Mouse (Mus musculus): ENCODE measurements around the gene 4930579F01Rik. TPM values are rescaled to one million over a fixed set of nuclear protein-coding genes. Genes with fewer than 3 reads are reported as not detected.

The 4930579F01Rik gene
- polyA plus RNA-seq, 1 experiment from 2014 or later, result not detected

DNA sequence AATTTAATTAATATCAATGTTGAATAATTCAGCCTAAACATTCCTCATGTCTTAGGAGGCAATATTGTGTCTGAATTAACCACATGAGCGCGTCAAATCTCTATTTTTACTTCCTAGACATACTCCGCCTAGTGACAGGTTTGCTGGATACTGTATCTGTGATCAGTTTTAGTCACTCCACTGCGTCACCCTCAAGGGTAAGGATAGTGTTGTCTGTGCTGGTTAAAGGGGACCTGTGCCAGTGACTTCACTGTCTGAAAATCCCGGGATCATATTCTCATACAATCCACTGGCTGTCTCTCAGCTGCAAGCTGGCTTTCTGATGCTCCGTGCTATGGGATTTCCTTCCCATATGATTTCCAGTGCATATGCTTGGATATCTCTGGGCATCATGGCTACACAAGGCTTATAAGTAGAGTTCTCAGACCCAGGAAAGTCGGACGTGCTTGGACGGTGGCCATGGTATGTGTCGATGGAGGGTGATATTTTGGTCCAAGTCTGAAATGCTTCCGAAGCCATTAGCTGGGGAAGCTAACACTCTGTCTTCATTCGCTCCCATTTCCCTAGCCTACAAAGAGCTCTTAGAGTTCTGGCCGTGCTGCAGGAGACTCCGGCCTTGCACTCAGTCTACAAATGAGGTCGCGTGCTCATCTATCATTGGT, 74.0 kb downstream of the 4930579F01Rik start:
- no peak for ATAC-seq (ENCODE audit: low FRiP score, low read depth)

DNA sequence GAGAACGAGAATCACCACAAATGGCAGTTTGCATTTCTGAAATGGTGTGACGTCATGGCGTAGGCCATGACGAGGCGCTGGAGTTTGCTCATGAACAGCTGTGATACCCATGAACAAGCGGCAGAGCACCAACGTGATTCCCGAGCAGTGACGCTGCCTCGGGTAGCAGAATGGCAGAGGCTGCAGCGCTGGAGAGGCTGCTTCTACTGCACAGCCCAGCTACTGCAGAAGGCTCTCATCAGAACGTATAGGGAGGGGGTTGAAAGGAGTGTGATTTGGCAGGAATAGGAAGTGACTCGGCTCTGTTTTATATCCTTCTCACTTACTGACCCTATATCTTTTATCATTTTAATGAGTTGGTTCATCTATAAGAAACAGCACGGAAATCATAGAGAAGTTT, 74.8 kb downstream of the 4930579F01Rik start:
- Histone ChIP-seq H3K27me3 (replicated peaks) (no peaks in the 10 kb centered on the region), H3K4me1 (no peaks in the 10 kb centered on the region), H3K27ac (no peak overlapping the region), H3K36me3 (no peaks in the 10 kb centered on the region), H3K4me2 (replicated peaks) (no peak overlapping the region), H3K9me3 (no peaks in the 10 kb centered on the region), H3K9ac (no peak overlapping the region), H3K4me3 (no peak overlapping the region)
- WGBS, result 81% methylated on average over 14 of the region's 14 CpGs
- no peak for ATAC-seq (ENCODE audit: low FRiP score, low read depth)

More for the DNA sequence above, 74.0 kb downstream of the 4930579F01Rik start:
- Histone ChIP-seq H3K36me3 (no peaks in the 10 kb centered on the region), H3K9me3 (no peaks in the 10 kb centered on the region), H3K27me3 (replicated peaks) (no peaks in the 10 kb centered on the region), H3K9ac (no peak overlapping the region), H3K27ac (no peak overlapping the region), H3K4me1 (no peaks in the 10 kb centered on the region), H3K4me3 (no peak overlapping the region), H3K4me2 (replicated peaks) (no peak overlapping the region)
- WGBS, result 92% methylated on average over 16 of the region's 16 CpGs

DNA sequence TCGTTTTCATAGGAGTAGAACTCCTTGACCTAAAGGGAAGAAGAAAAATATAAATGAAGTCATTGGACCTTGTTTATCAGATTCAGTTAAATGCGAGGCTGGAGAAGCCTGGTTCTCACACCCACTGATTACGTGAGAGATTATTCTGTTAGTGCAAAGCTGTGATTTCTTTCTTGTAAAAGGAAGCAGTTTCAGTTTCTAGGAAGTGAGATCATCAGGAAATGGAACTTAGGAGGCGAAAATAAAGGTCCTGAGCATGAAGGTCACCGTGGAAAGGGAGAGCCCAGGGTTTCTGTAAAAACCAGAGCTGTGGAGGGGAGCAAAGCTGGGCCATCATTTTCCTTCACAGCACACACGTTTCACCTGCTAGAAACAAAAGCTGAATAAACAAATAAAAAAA, 75.2 kb downstream of the 4930579F01Rik start:
- no peaks in the 10 kb centered on the region for H3K27me3 ChIP-seq (replicated peaks)
- no peak overlapping the region for H3K4me3 ChIP-seq
- WGBS, result 78% methylated on average over 6 of the region's 6 CpGs
- no peaks in the 10 kb centered on the region for H3K9me3 ChIP-seq
- no peak overlapping the region for H3K9ac ChIP-seq
- no peak overlapping the region for H3K27ac ChIP-seq
- H3K4me1 ChIP-seq, result no peaks in the 10 kb centered on the region
- no peak for ATAC-seq (ENCODE audit: low FRiP score, low read depth)
- no peak overlapping the region for H3K4me2 ChIP-seq (replicated peaks)
- no peaks in the 10 kb centered on the region for H3K36me3 ChIP-seq

DNA sequence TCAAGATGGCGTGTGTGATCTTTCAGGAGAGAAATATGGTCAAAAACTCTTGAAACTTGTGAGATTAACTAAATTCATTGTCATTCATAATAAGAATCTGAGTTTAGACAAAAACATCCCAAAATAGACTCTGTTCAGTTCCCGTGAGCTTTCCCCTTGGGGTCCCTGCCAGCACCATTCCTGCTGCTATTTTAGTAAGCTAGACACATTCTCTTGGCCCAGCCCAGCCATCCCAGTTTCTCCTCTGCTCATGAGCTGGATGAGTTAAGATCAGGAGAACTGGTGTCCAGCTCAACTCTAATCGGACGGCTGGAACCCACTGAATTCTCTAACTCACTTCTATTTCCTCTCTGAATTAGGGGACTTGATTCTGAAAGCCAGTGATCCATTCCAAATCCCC, 76.8 kb downstream of the 4930579F01Rik start:
- Histone ChIP-seq H3K9me3 (no peaks in the 10 kb centered on the region), H3K36me3 (no peaks in the 10 kb centered on the region), H3K27ac (no peak overlapping the region), H3K4me1 (no peaks in the 10 kb centered on the region), H3K27me3 (replicated peaks) (no peaks in the 10 kb centered on the region), H3K9ac (no peak overlapping the region), H3K4me3 (no peak overlapping the region), H3K4me2 (replicated peaks) (no peak overlapping the region)
- WGBS, result 93% methylated on average over 4 of the region's 4 CpGs
- no peak for ATAC-seq (ENCODE audit: low FRiP score, low read depth)

DNA sequence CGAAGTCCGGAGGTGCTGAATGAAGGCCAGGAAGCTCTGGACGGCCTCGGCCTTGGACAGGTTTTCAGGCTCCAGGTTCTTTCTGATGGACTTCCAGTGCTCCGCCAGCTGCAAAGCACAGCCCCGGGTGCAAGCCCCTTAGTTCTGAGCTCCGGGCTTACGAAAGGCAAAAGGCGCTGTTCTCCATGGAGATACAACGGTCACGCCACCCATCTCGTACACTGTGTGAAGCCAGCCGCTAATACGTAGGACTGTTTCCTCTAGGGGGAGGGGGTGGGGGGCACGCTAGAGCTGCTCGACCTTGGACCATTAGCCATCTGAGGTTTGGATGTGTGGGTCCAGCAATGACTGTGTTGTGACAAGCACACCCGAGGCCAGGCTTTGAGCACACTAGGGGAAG, 79.5 kb downstream of the 4930579F01Rik start:
- Histone ChIP-seq H3K9ac (no peak overlapping the region), H3K27ac (no peak overlapping the region), H3K36me3 (no peaks in the 10 kb centered on the region), H3K4me3 (no peak overlapping the region), H3K9me3 (no peaks in the 10 kb centered on the region), H3K27me3 (replicated peaks) (no peaks in the 10 kb centered on the region), H3K4me2 (replicated peaks) (no peak overlapping the region), H3K4me1 (no peaks in the 10 kb centered on the region)
- WGBS, result 90% methylated on average over 17 of the region's 17 CpGs
- ATAC-seq (ENCODE audit: low FRiP score, low read depth), result no peak

Other genes with a start within 250 kb of the 4930579F01Rik start
- gene Dapp1, start 212.3 kb downstream of the 4930579F01Rik start, polyA plus RNA-seq (2016; fragmentation: Nextera tagmentation; extraction: Ambion mirVana), result 1.6 and 2.2 TPM in 2 replicates
- gene 1110002E22Rik, start 128.8 kb downstream of the 4930579F01Rik start, polyA plus RNA-seq (2016; fragmentation: Nextera tagmentation; extraction: Ambion mirVana), result 0.19 TPM in 2 replicates
- not detected in 2 replicates for gene Gm5105, start 126.4 kb downstream of the 4930579F01Rik start, polyA plus RNA-seq (2016; fragmentation: Nextera tagmentation; extraction: Ambion mirVana)
- gene Trmt10a, start 50.4 kb downstream of the 4930579F01Rik start, polyA plus RNA-seq (2016; fragmentation: Nextera tagmentation; extraction: Ambion mirVana), result 9.8 and 11.9 TPM in 2 replicates
- 10.2 and 10.9 TPM in 2 replicates for gene Mttp, start 48.9 kb downstream of the 4930579F01Rik start, polyA plus RNA-seq (2016; fragmentation: Nextera tagmentation; extraction: Ambion mirVana)
- gene Adh7, start 23.9 kb upstream of the 4930579F01Rik start, polyA plus RNA-seq (2016; fragmentation: Nextera tagmentation; extraction: Ambion mirVana), result not detected in 2 replicates
- 2.7 and 4.6 TPM in 2 replicates for gene Adh1, start 67.2 kb upstream of the 4930579F01Rik start, polyA plus RNA-seq (2016; fragmentation: Nextera tagmentation; extraction: Ambion mirVana)
- not detected in 2 replicates for gene Adh6a, start 119.5 kb upstream of the 4930579F01Rik start, polyA plus RNA-seq (2016; fragmentation: Nextera tagmentation; extraction: Ambion mirVana)
- gene Adh6b, start 147.9 kb upstream of the 4930579F01Rik start, polyA plus RNA-seq (2016; fragmentation: Nextera tagmentation; extraction: Ambion mirVana), result 0.49 and 0.72 TPM in 2 replicates
- gene Adh4, start 221.6 kb upstream of the 4930579F01Rik start, polyA plus RNA-seq (2016; fragmentation: Nextera tagmentation; extraction: Ambion mirVana), result not detected in 2 replicates
- 225 and 231 TPM in 2 replicates for gene Adh5, start 249.3 kb upstream of the 4930579F01Rik start, polyA plus RNA-seq (2016; fragmentation: Nextera tagmentation; extraction: Ambion mirVana)

All from neural tube, embryonic 12.5 days (tissue).